Mouse (Mus musculus) ES-Bruce4 (cell line): ENCODE data around the gene Hormad2. TPM values are rescaled to one million over a fixed set of nuclear protein-coding genes. Genes with fewer than 3 reads are reported as not detected.

ENCODE experiments used
- H3K27ac ChIP-seq: 2 replicates; pipeline ENCODE4 v1.5.1; 2012; ENCODE audit warnings: low read length, inconsistent platforms; ENCODE audit not compliant: insufficient read depth
- H3K27me3 ChIP-seq: 2 replicates; pipeline ENCODE4 v1.6.1; 2012; ENCODE audit warnings: mild to moderate bottlenecking, low read length, inconsistent platforms; ENCODE audit not compliant: control insufficient read depth, poor library complexity, insufficient read depth, severe bottlenecking
- H3K36me3 ChIP-seq: 2 replicates; pipeline ENCODE4 v1.6.1; 2012; ENCODE audit warnings: inconsistent platforms, mild to moderate bottlenecking, low read length, moderate library complexity; ENCODE audit not compliant: control insufficient read depth, poor library complexity, insufficient read depth, severe bottlenecking
- H3K4me1 ChIP-seq: one replicate; pipeline ENCODE4 v1.8.1; 2011; ENCODE audit warnings: low read length; ENCODE audit not compliant: control insufficient read depth, insufficient read depth
- H3K4me3 ChIP-seq: 2 replicates; pipeline ENCODE4 v1.5.1; 2011; ENCODE audit warnings: low read depth, mild to moderate bottlenecking, low read length
- H3K9ac ChIP-seq: 2 replicates; pipeline ENCODE4 v1.6.1; 2012; ENCODE audit warnings: low read depth, mild to moderate bottlenecking, inconsistent platforms; ENCODE audit not compliant: poor library complexity, severe bottlenecking
- H3K9me3 ChIP-seq: replicated peaks from 2 replicates; pipeline ENCODE4 v1.6.1; 2012; ENCODE audit warnings: mild to moderate bottlenecking, low read length, inconsistent platforms; ENCODE audit not compliant: control insufficient read depth, poor library complexity, insufficient read depth, severe bottlenecking
- CTCF ChIP-seq: IDR thresholded peaks from one replicate; pipeline ENCODE4 v1.8.1; 2011; ENCODE audit warnings: low read depth, low read length
- EP300 ChIP-seq: IDR thresholded peaks from 2 replicates; pipeline ENCODE4 v1.6.1; 2011; ENCODE audit warnings: low read depth, low read length; ENCODE audit not compliant: insufficient read depth
- POLR2A ChIP-seq: IDR thresholded peaks from one replicate; pipeline ENCODE4 v1.8.1; 2011; ENCODE audit warnings: low read length; ENCODE audit not compliant: insufficient read depth
- polyA plus RNA-seq: library from polyadenylated mRNA; stranded (reverse); fragments of >200 nt; gene quantifications from 2 replicates; pipeline ENCODE4 v1.2.4, GENCODE M21; 2011; ENCODE audit warnings: low read depth; ENCODE audit not compliant: missing spikeins, insufficient read depth, insufficient read length

Gene Hormad2
- polyA plus RNA-seq, 1 experiment: 3.2 TPM

DNA sequence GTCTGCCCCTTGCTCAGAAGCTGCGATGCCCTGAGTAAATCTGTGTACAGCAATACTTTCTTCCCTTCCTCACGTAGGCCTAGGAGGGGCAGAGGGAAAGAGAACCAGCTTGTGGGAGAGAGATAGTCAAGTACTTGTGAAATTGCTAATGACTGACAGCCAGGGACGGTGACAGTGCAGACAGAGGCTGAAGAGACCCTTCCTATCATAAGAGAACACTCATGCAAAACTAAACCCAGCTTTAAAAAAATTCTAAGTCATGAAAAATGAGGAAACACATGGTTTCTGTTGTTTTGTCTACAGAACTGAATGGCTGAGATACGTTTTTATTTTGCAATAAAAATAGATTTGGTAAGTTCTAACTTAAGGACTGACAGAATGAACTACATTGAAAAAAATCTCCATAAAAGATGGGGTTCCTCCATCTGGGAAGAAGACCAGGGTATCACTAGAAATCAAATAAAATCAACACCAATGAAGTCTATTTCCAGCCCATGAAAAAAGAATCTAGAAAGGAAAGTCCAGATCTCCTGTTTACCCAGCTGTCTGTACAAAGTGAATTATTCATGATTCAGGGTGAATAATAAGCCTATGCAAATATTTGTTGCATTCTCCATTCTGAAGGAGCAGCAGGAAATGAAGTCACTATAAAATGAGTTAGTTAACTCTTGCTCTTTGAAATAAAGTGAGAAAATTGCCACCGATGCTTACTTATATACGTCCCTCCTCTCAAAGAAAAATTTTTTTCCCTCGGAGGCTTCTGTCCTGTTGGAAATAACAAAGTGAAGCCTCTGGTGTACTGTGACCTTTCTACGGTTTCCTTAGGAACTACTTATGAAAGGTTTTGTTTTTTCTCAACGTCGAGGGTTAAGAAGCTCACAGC is 104.9 kb downstream of the Hormad2 start:
- H3K4me3 ChIP-seq: no peak overlapping the region
- no peaks in the 10 kb centered on the region for H3K9me3 ChIP-seq
- H3K36me3 ChIP-seq: no peaks in the 10 kb centered on the region
- H3K9ac ChIP-seq: no peak overlapping the region
- TF ChIP-seq CTCF: no peak
- no peak for TF ChIP-seq EP300
- TF ChIP-seq POLR2A: no peak
- H3K27me3 ChIP-seq: no peaks in the 10 kb centered on the region; the same call in 1 of the 2 replicates
- H3K27ac ChIP-seq: no peak overlapping the region
- no peaks in the 10 kb centered on the region for H3K4me1 ChIP-seq

DNA sequence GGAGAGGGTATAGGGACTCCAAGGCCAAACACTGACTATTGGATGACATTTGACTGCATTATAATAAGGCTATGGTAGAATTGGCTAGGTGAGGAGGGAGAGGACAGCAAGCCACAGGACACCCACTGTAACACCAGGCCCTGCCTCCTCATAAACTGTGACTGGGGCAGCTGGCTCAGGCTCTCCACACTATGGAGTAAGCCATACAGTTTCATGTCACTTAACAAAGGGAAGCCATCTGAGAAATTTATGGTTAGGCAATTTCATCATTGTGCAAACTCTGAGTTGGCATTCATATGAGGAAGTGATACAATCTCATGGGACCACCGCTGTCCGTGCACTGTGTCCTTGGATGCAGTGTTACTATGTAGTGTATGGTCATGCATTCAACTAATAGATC is 107.9 kb downstream of the Hormad2 start:
- Histone ChIP-seq H3K27me3 (no peaks in the 10 kb centered on the region; the same call in 1 of the 2 replicates), H3K36me3 (no peaks in the 10 kb centered on the region), H3K4me1 (no peaks in the 10 kb centered on the region), H3K4me3 (no peak overlapping the region), H3K9ac (no peak overlapping the region), H3K27ac (no peak overlapping the region), H3K9me3 (no peaks in the 10 kb centered on the region)
- TF ChIP-seq POLR2A (no peak), CTCF (no peak), EP300 (no peak)

DNA sequence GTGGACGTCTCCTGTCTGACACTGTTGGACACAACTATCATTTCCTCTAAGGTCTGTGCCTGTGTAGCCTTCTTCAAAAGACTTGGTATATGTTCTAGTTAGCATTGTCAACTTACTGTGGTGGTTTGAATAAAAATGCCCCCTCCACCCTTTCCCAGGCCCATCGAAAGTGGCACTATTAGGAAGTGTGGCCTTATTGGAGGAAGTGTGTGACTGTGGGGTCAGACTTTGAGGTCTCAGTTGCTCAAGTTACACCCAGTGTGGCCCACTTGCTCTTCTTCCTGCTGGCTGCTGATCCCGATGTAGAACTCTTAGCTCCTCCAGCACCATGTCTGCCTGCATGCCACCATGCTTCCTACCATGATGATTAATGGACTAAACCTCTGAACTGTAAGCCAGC is 112.7 kb downstream of the Hormad2 start:
- H3K27me3 ChIP-seq: no peaks in the 10 kb centered on the region
- no peaks in the 10 kb centered on the region for H3K4me1 ChIP-seq
- no peak overlapping the region for H3K4me3 ChIP-seq
- TF ChIP-seq EP300 (no peak), CTCF (no peak), POLR2A (no peak)
- H3K27ac ChIP-seq: no peak overlapping the region
- H3K9me3 ChIP-seq: no peaks in the 10 kb centered on the region
- H3K36me3 ChIP-seq: no peaks in the 10 kb centered on the region
- no peak overlapping the region for H3K9ac ChIP-seq

DNA sequence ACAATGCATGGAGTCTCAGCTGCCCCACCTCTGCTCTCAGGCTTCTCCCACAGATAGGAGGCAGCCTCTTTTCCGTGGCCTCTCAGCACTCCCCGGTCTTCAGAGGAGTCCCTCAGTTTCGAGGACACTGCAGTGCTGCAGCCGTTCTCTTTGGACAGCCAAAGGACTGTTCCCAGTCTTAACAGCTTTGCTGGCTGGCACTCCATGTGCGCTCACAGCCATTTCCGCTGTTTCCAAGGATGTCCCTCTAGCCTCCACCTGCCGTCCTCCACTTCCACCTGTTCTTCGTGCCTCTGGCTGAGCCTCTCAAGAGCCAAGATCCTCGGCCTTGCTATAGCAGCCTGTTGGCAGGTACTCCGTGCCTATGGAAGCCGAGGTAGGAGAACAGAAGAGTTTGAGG is 117.4 kb downstream of the Hormad2 start:
- Histone ChIP-seq H3K4me3 (no peak overlapping the region), H3K27ac (no peak overlapping the region), H3K36me3 (no peaks in the 10 kb centered on the region), H3K4me1 (no peaks in the 10 kb centered on the region), H3K9ac (no peak overlapping the region), H3K27me3 (no peaks in the 10 kb centered on the region), H3K9me3 (no peaks in the 10 kb centered on the region)
- TF ChIP-seq POLR2A (no peak), CTCF (no peak), EP300 (no peak)

DNA sequence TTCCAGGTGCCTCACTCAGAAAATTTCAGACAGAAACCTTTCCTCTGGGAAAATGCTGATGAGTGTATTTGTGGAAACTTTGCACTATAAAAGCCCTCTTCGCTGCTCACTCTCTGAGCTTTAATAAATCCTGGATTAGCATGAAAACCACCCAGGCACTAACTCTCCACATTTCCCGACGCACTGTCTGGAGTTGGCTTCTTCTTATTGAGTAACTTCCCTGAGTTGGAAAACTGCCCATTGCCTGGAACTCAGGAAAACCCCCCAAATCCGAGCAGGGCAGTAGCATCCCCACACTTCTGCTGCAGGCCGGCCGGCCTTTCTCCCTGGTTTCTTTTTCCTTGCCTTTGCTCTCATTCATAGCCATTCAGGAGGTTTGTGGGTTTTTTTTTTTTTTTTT is 118.0 kb downstream of the Hormad2 start:
- TF ChIP-seq EP300: no peak
- no peak for TF ChIP-seq CTCF
- no peak for TF ChIP-seq POLR2A

DNA sequence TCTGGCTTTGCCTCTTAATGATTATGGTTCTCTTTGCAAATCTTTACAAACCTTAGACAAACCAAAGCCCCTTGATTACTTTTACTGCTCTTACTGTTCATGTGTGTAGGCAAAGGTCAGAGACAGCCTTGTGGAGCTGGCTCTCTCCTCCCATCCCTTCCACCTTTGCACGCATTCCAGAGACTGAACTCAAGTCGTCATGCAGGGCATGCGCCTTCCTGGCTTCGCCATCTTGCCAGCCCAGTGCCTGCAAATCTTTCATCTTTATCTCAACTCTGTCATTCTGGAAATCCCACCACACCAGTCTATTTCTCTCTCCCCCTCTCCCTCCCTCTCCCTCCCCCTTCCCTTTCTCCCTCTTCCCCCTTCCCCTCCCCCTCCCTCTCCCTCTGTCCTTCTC is 120.0 kb downstream of the Hormad2 start:
- H3K27me3 ChIP-seq: no peaks in the 10 kb centered on the region
- no peak overlapping the region for H3K4me3 ChIP-seq
- H3K27ac ChIP-seq: no peak overlapping the region
- no peaks in the 10 kb centered on the region for H3K9me3 ChIP-seq
- H3K9ac ChIP-seq: no peak overlapping the region
- TF ChIP-seq EP300: no peak
- no peak for TF ChIP-seq POLR2A
- no peak for TF ChIP-seq CTCF
- no peaks in the 10 kb centered on the region for H3K36me3 ChIP-seq
- H3K4me1 ChIP-seq: no peaks in the 10 kb centered on the region

More for the DNA sequence above, 118.0 kb downstream of the Hormad2 start:
- H3K4me1 ChIP-seq: no peaks in the 10 kb centered on the region
- H3K9ac ChIP-seq: no peak overlapping the region
- H3K36me3 ChIP-seq: no peaks in the 10 kb centered on the region
- no peaks in the 10 kb centered on the region for H3K27me3 ChIP-seq
- H3K9me3 ChIP-seq: no peaks in the 10 kb centered on the region
- no peak overlapping the region for H3K27ac ChIP-seq
- H3K4me3 ChIP-seq: no peak overlapping the region
